Mouse (Mus musculus) c-Kit-positive CD71-positive TER-119-negative erythroid progenitor cells, embryonic 14.5 days (primary cell): ENCODE measurements around the gene Gm11985.

Experiments used
- DNase-seq: peaks from one replicate; pipeline ENCODE4 v3.0.0-alpha.2; 2013; ENCODE audit warnings: low read depth

Gm11985 gene

GRCm38 (mm10) chr11:7199736-7200392 lies 11.5 kb upstream of the Gm11985 start:
- peak; percentile 32 for DNase-seq

- no peak for DNase-seq
Measured at GRCm38 (mm10) chr11:7198481-7199256, 10.3 kb upstream of the Gm11985 start.

- no peak for DNase-seq
Measured at GRCm38 (mm10) chr11:7198006-7198405, 9.6 kb upstream of the Gm11985 start.

- DNase-seq = no peak
Measured at GRCm38 (mm10) chr11:7197491-7197941, 9.1 kb upstream of the Gm11985 start, which contains the start of gene Igfbp1. Gene Igfbp1 (plus strand): TSS chr11:7197782.

- no peak for DNase-seq
Measured at GRCm38 (mm10) chr11:7195312-7195685, 6.9 kb upstream of the Gm11985 start.

- no peak for DNase-seq
Measured at GRCm38 (mm10) chr11:7194432-7195311, 6.3 kb upstream of the Gm11985 start.

- no peak for DNase-seq
Measured at GRCm38 (mm10) chr11:7193134-7193533, 4.8 kb upstream of the Gm11985 start.

GRCm38 (mm10) chr11:7192710-7193109 lies 4.3 kb upstream of the Gm11985 start:
- no peak for DNase-seq

- DNase-seq = no peak
Measured at GRCm38 (mm10) chr11:7187472-7187871, 897 bp downstream of the Gm11985 start.

- no peak for DNase-seq
Measured at GRCm38 (mm10) chr11:7184420-7184819, 3.9 kb downstream of the Gm11985 start.

GRCm38 (mm10) chr11:7182409-7183042 lies 5.8 kb downstream of the Gm11985 start:
- no peak for DNase-seq

- DNase-seq = no peak
Measured at GRCm38 (mm10) chr11:7179276-7179675, 9.1 kb downstream of the Gm11985 start.

GRCm38 (mm10) chr11:7178724-7179123 lies 9.6 kb downstream of the Gm11985 start:
- no peak for DNase-seq

GRCm38 (mm10) chr11:7173664-7174063 lies 14.7 kb downstream of the Gm11985 start:
- DNase-seq = no peak

- DNase-seq = no peak
Measured at GRCm38 (mm10) chr11:7169645-7170044, 18.7 kb downstream of the Gm11985 start.

GRCm38 (mm10) chr11:7164416-7164815 lies 24.0 kb downstream of the Gm11985 start:
- DNase-seq = no peak

GRCm38 (mm10) chr11:7161502-7162174 lies 26.7 kb downstream of the Gm11985 start:
- no peak for DNase-seq

- no peak for DNase-seq
Measured at GRCm38 (mm10) chr11:7160637-7161101, 27.7 kb downstream of the Gm11985 start.

- DNase-seq = no peak
Measured at GRCm38 (mm10) chr11:7160146-7160545, 28.2 kb downstream of the Gm11985 start.

GRCm38 (mm10) chr11:7158196-7158595 lies 30.2 kb downstream of the Gm11985 start:
- DNase-seq = no peak

GRCm38 (mm10) chr11:7156427-7156826 lies 31.9 kb downstream of the Gm11985 start:
- no peak for DNase-seq
